Mouse (Mus musculus): ENCODE results near the gene Bik.

- TF ChIP-seq CTCF (IDR thresholded peaks at IDR 0.05; ENCODE audit: extremely low read depth, insufficient read depth, low read length) (no peak), POLR2A (IDR thresholded peaks at IDR 0.05; ENCODE audit: extremely low read depth, insufficient read depth, low read length) (no peak)
Measured at GRCm38 (mm10) chr15:83527092-83527437, 403 bp downstream of the Bik start.

Data from cortical plate, adult 2 months (tissue).